Mouse (Mus musculus): Measurements from ENCODE around the gene Ppp2r3a. TPM values are rescaled to one million over a fixed set of nuclear protein-coding genes. Genes with fewer than 3 reads are reported as not detected.

The Ppp2r3a gene
- polyA plus RNA-seq (2012; rRNA removed), result 1.3 and 1.4 TPM in 2 replicates

DNA sequence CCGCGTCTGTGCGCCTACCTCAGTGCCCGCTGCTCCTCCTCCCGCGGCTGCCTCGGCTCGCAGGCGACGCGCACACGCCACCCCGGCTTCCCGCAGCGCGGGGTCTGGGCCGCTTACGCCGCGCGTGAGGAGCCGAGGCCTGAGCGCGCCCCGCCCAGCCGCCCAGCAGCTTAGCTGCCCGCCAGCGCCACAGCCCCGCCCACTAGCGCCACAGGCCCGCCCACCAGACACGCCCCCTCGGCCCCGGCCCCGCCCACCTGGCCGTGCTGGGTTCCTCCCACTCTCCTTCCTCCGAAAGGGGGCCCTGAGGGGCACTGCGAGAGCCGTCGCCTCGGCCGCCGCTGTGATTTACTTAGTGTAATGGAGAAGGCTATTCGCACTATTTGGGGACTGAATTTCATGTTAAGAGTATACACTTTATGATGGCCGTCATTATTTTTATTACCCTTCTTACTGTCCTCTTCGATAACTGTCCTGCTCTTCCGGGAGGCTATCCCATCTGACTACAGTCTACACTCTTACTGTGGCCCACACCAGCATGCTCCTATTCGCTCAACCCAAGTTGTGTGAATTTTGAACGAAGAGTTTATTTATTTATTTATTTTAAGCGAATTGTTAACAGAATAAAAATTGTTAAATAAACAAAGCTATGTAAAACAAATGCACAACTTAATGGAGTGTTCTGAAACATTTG is at the start of gene Ppp2r3a:
Gene Ppp2r3a, minus strand, starts transcription at position 152 of the 694 bp plus-strand sequence.

DNA sequence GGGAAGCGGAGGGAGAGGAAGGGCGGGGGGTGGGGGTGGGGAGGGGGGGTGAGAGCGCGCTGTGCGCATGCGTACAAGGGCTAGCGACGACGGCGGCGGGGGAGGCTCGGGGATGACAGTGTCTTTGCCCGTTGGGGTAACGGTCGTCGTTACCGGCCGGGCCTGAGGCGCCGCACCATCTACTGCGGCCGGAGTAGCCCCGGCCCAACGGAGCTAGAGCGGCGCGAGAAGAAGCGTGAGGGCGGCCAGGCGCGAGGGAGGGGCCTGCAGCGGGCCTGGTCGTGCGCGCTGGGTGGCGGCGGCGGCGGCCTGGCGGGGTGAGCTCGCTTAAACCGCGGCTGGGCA is 177.6 kb downstream of the Ppp2r3a start, which contains the start of gene Msl2:
Gene Msl2, plus strand, starts transcription at position 115 of the 345 bp plus-strand sequence.

Other genes starting within 250 kb of the Ppp2r3a start
- 123 and 124 TPM in 2 replicates for gene Pccb, start 216.9 kb downstream of the Ppp2r3a start, polyA plus RNA-seq (2012; rRNA removed)
- gene Msl2, start 177.7 kb downstream of the Ppp2r3a start, polyA plus RNA-seq (2012; rRNA removed), result 31.9 TPM in 2 replicates